Comparison of ENCODE assay signal across 9 mouse cellular contexts in the genomic region with DNA sequence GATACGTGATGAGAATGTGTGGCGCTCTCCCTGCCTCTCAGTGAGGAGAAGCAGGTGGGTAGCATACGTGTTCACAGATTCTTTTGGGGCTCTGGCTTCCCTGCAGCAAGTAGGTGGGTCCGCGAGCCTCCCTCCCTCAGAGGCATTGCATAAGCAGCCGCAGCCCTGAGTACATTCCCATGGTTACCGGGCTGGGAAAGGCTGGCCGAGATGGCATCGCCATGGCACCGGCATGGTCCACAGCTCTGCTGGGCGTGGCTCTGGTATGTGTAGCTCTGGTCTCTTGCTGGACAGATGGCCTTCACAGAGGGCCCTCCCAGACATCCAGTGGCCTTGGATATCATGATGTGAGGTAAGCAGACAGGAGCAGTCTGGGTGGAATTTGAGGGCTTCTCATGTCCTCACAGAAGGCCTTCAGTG. TPM values are rescaled to one million over a fixed set of nuclear protein-coding genes. Genes with fewer than 3 reads are reported as not detected.
DNase-seq lines count a peak whose midpoint lies in the region; ATAC-seq and TF ChIP-seq lines count a peak whose summit lies in the region.
"Had no signal": no experiment of that assay in that cellular context is flagged by ENCODE, and none has a peak within 500 bp of the region (broad histone marks: within the 10 kb centered on the region; RNA-seq: fewer than 3 reads in every experiment).

No protein-coding gene starts in this region.

- H3K27ac ChIP-seq in cortical plate, adult 2 months (ENCODE audit: insufficient read depth, low read length) = peak overlapping the region; percentile 7
- H3K27ac ChIP-seq in neural tube, embryonic 12.5 days = no peak overlapping the region

- 62% methylated on average over 11 of the region's 11 CpGs for WGBS in neural tube, embryonic 12.5 days

- H3K9me3 ChIP-seq in neural tube, embryonic 12.5 days = no peaks in the 10 kb centered on the region

- DNase-seq in testis, postnatal 10 days (ENCODE audit: low spot score) = peak; percentile 60
- no peak for DNase-seq in testis, postnatal 14 days (ENCODE audit: low spot score)
- DNase-seq in heart, postnatal 10 days = peak; percentile 52 to 53
- peak; percentile 80 for DNase-seq in left cerebral cortex, adult 11 months (ENCODE audit: low spot score)
- DNase-seq in thymus, adult 18-20 months = no peak

- no peak overlapping the region for H3K4me2 ChIP-seq in neural tube, embryonic 12.5 days (replicated peaks)

- intact Hi-C loops in heart, postnatal 10 days (cut with DNase I) = no loop called here

- no peak for TF ChIP-seq CTCF in cortical plate, adult 2 months (IDR thresholded peaks at IDR 0.05; ENCODE audit: extremely low read depth, insufficient read depth, low read length)

- no peak overlapping the region for H3K9ac ChIP-seq in neural tube, embryonic 12.5 days

- H3K4me1 ChIP-seq in cortical plate, adult 2 months (ENCODE audit: control insufficient read depth, insufficient read depth, low read length) = peaks cover 18% of the 10 kb centered on the region
- H3K4me1 ChIP-seq in neural tube, embryonic 12.5 days = peaks cover 31% of the 10 kb centered on the region

- peak; percentile 64 for ATAC-seq in neural tube, embryonic 12.5 days (ENCODE audit: low FRiP score, low read depth)
- no peak for ATAC-seq in CD4-positive, CD25-positive, alpha-beta regulatory T cell, adult 4 months

- no peaks in the 10 kb centered on the region for H3K36me3 ChIP-seq in neural tube, embryonic 12.5 days

- peak; percentile 60; the same call in 1 of the 2 replicates for TF ChIP-seq POLR2A in cortical plate, adult 2 months (IDR thresholded peaks at IDR 0.05; ENCODE audit: extremely low read depth, insufficient read depth, low read length)

- H3K27me3 ChIP-seq in neural tube, embryonic 12.5 days (replicated peaks) = no peaks in the 10 kb centered on the region

- no peak overlapping the region for H3K4me3 ChIP-seq in cortical plate, adult 2 months (ENCODE audit: insufficient read depth, low read length)
- H3K4me3 ChIP-seq in neural tube, embryonic 12.5 days = no peak overlapping the region

RNA-seq across cellular contexts. Expression of a gene that starts 20.5 kb away (rescaled TPM):
- 0.06 TPM in 1 of 2 replicates, not detected in the other for polyA plus RNA-seq in cortical plate, adult 2 months (2012; rRNA removed)
- not detected for total RNA-seq in heart, postnatal 10 days (2021)
- polyA plus RNA-seq in neural tube, embryonic 12.5 days (2016; fragmentation: Nextera tagmentation; extraction: Ambion mirVana) = not detected in 2 replicates
- not detected for polyA plus RNA-seq in CD4-positive, CD25-positive, alpha-beta regulatory T cell, adult 4 months (2017; shearing (Covaris generic))
- polyA plus RNA-seq: heart, embryonic 16.5 days had no signal

RNA-seq across cellular contexts. Expression of a gene that starts 55.1 kb away (rescaled TPM):
- polyA plus RNA-seq in cortical plate, adult 2 months (2012; rRNA removed) = 84.4 and 87.0 TPM in 2 replicates
- 1 to 10 TPM; 7.7 to 8.3 TPM for total RNA-seq in heart, postnatal 10 days (2021)
- polyA plus RNA-seq in neural tube, embryonic 12.5 days (2016; fragmentation: Nextera tagmentation; extraction: Ambion mirVana) = 30.9 and 33.3 TPM in 2 replicates
- polyA plus RNA-seq in CD4-positive, CD25-positive, alpha-beta regulatory T cell, adult 4 months (2017; shearing (Covaris generic)) = not detected

Comparison
In these comparisons a context has a peak if more than half of its experiments do, and no peak if none do; other contexts are left out.
1. DNase-seq: peak in testis, postnatal 10 days (single experiment), heart, postnatal 10 days (2 of 2) and left cerebral cortex, adult 11 months (single experiment); none in testis, postnatal 14 days (single experiment) and thymus, adult 18-20 months (0 of 2).
2. RNA of a gene that starts 55.1 kb away (polyA plus RNA-seq): 84.4 to 87.0 TPM in cortical plate, adult 2 months and 30.9 to 33.3 TPM in neural tube, embryonic 12.5 days; not detected in CD4-positive, CD25-positive, alpha-beta regulatory T cell, adult 4 months; every median in the first group is over 10 times any median in the second.